Mouse (Mus musculus): ENCODE data around the gene Car5a.

- TF ChIP-seq CTCF (IDR thresholded peaks at IDR 0.05; ENCODE audit: low read depth) (no peak), EP300 (IDR thresholded peaks at IDR 0.05; ENCODE audit: low read depth) (no peak)
Measured at GRCm38 (mm10) chr8:121892875-121893274, 51.8 kb downstream of the Car5a start.
